Mouse (Mus musculus) kidney, adult 2 months (tissue): ENCODE data around the gene Kif28.

Experiments
- CTCF ChIP-seq: fragments of 200-500 bp; conservative IDR thresholded peaks from 2 replicates; pipeline ENCODE4 v1.5.1; 2011; ENCODE audit warnings: low read depth, mild to moderate bottlenecking, control low read depth, low read length, moderate library complexity, mixed read lengths; ENCODE audit not compliant: insufficient read depth, insufficient read length
- POLR2A ChIP-seq: fragments of 200-500 bp; IDR thresholded peaks from one replicate; pipeline ENCODE4 v1.6.1; 2011; ENCODE audit warnings: low read depth, low read length, control low read depth

- TF ChIP-seq CTCF (no peak), POLR2A (no peak)
Observed at GRCm38 (mm10) chr1:179760086-179760485, 15.0 kb upstream of the Kif28 start.
